Mouse (Mus musculus) megakaryocyte, embryonic 14.5 days (primary cell): ENCODE measurements around the gene Uspl1. TPM values are rescaled to one million over a fixed set of nuclear protein-coding genes. Genes with fewer than 3 reads are reported as not detected.

Experiments used
- H3K27me3 ChIP-seq: replicated peaks from 2 replicates; pipeline ENCODE3; 2012; ENCODE audit warnings: inconsistent platforms
- H3K36me3 ChIP-seq: replicated peaks from 2 replicates; pipeline ENCODE3; 2012; ENCODE audit warnings: low read length, inconsistent platforms, mixed read lengths
- H3K4me1 ChIP-seq: 2 replicates; pipeline ENCODE4 v1.6.1; 2012; ENCODE audit warnings: inconsistent platforms
- H3K4me3 ChIP-seq: replicated peaks from 2 replicates; pipeline ENCODE3; 2012; ENCODE audit warnings: moderate library complexity, mild to moderate bottlenecking, inconsistent platforms
- H3K9me3 ChIP-seq: 2 replicates; pipeline ENCODE4 v1.6.1; 2012; ENCODE audit warnings: inconsistent platforms
- FLI1 ChIP-seq: IDR thresholded peaks from 2 replicates; pipeline ENCODE4 v1.6.1; 2012; ENCODE audit warnings: low read length, inconsistent platforms, mixed read lengths
- GATA1 ChIP-seq: IDR thresholded peaks from 3 replicates; pipeline ENCODE4 v1.6.1; 2012; ENCODE audit warnings: mixed read lengths, low read length, inconsistent platforms, borderline replicate concordance
- polyA plus RNA-seq: library from polyadenylated mRNA; stranded (reverse); fragments of >175 nt; gene quantifications from 2 replicates; pipeline ENCODE4 v1.2.3, GENCODE M21; 2012; ENCODE audit warnings: low replicate concordance; ENCODE audit not compliant: insufficient read depth

Uspl1 gene
- polyA plus RNA-seq, 1 experiment: 0.91 TPM

DNA sequence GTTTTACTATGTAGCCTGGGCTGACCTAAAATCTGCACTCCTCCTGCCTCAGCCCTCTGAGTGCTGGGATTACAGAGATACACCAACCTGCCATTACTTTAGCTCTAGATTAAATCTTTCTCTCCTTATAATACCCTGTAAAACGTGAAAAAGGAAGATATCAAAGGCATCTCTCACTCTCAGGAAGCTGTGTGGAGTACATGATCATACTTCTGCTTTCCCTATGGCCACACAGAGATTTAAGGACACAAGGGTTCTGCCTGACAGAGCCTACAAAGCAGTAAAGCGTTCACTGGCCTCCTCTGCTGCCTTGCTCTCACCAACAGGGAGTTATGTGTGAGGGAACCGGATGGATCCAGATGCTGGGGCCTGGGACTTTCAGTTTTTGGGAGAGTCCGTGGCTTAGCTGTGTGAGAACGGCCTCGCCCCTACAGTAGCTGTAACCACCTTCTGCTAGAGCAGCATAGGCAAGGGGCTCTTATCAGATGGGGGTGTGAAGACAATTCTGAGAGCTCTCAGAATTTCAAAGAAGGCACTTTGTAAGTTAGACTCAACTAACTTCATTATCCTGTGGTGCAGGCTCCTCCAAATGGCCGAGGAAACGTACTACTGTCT is 36.7 kb upstream of the Uspl1 start:
- Histone ChIP-seq H3K9me3 (peaks cover 25% of the 10 kb centered on the region), H3K4me3 (no peak overlapping the region), H3K27me3 (peaks cover 4% of the 10 kb centered on the region), H3K36me3 (no peaks in the 10 kb centered on the region), H3K4me1 (peaks cover 8% of the 10 kb centered on the region)
- no peak for TF ChIP-seq FLI1
- no peak for TF ChIP-seq GATA1

DNA sequence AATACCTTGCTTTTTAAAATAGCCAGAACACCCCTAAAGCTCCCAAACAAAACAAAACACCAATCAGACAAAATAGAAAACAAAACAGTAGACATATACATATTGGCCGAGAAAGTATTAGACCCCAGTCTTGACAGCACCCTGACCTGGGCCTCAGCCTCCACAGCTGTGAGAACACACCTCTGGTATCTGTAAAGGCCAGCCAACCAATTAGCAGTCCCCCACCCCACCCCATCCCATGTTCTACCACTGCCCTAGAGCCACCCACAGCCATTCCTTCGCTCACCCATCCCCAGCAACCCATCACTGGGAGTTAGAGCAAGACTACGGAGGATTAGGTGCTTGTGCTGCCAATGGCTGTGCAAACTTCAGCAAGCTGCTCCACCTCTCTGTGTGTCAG is 33.3 kb upstream of the Uspl1 start:
- no peak overlapping the region for H3K4me3 ChIP-seq
- H3K27me3 ChIP-seq: peaks cover 3% of the 10 kb centered on the region
- peaks cover 2% of the 10 kb centered on the region for H3K36me3 ChIP-seq
- peaks cover 8% of the 10 kb centered on the region for H3K4me1 ChIP-seq
- H3K9me3 ChIP-seq: peaks cover 25% of the 10 kb centered on the region
- TF ChIP-seq GATA1 (no peak), FLI1 (no peak)

DNA sequence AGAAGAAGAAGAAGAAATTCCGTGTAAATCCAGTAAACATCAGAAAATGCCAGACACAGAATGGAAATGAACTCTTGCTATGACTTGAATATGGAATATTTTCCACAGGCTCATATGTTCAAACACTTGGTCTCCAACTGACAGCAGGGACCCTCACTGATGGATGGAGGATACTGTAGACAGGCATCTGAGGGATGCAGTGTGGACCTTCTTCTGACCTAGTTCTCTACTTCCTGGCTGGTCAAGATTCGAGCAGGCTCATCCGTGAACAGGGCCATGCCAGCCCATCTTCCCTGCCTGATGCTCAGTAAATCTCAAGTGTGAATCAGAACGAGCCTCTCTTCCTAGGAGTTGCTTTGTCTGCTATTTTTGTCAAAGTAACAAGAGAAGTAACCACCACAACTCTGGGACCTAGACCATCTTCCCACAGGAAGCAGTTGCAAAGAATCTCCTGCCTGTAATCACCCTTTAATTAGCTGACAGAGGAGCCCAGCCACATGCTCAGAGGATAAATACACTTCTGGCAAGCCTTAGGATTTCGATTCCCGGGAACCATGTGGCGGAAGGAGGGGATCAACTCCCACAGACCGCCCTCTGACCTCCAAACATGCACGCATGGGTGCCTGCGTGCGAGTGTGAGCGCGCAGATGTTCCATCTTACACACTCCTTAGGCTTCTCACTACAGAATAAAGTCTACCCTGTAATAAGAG is 31.9 kb upstream of the Uspl1 start:
- H3K4me1 ChIP-seq: peaks cover 8% of the 10 kb centered on the region; the same call in 1 of the 2 replicates
- H3K4me3 ChIP-seq: no peak overlapping the region
- H3K9me3 ChIP-seq: peaks cover 25% of the 10 kb centered on the region
- no peak for TF ChIP-seq GATA1
- no peak for TF ChIP-seq FLI1
- peaks cover 2% of the 10 kb centered on the region for H3K36me3 ChIP-seq
- H3K27me3 ChIP-seq: peaks cover 7% of the 10 kb centered on the region

DNA sequence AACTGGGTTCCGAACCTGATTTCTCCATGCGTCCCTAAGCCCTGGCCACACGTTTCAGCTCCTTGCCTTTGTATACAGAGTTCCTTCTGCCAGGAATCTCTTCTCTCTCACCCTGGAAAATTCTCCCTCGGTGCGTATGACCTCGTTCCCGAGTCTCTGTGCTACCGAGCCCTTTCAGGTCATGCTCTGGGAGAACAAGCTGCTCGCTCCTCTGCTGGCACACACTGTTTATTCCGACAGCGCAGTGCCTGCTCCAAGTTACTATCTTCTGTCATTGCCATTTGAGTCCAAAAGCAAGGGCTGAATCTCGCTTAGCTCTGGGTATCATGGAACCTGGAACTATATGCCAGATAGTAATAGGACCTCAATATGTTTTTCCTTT is 31.4 kb upstream of the Uspl1 start:
- Histone ChIP-seq H3K4me1 (0 out of 2 replicates have a peak, but pooled peaks cover 3% of the 10 kb centered on the region), H3K36me3 (peaks cover 2% of the 10 kb centered on the region), H3K27me3 (peaks cover 7% of the 10 kb centered on the region), H3K4me3 (no peak overlapping the region), H3K9me3 (peaks cover 25% of the 10 kb centered on the region)
- TF ChIP-seq GATA1 (no peak), FLI1 (no peak)

GRCm38 (mm10) chr5:149156886-149157563 is 27.1 kb upstream of the Uspl1 start:
- H3K27me3 ChIP-seq: peaks cover 6% of the 10 kb centered on the region
- peaks cover 2% of the 10 kb centered on the region for H3K36me3 ChIP-seq
- peaks cover 10% of the 10 kb centered on the region; the same call in 1 of the 2 replicates for H3K4me1 ChIP-seq
- no peak overlapping the region for H3K4me3 ChIP-seq
- TF ChIP-seq FLI1 (no peak), GATA1 (no peak)
- no peaks in the 10 kb centered on the region for H3K9me3 ChIP-seq

DNA sequence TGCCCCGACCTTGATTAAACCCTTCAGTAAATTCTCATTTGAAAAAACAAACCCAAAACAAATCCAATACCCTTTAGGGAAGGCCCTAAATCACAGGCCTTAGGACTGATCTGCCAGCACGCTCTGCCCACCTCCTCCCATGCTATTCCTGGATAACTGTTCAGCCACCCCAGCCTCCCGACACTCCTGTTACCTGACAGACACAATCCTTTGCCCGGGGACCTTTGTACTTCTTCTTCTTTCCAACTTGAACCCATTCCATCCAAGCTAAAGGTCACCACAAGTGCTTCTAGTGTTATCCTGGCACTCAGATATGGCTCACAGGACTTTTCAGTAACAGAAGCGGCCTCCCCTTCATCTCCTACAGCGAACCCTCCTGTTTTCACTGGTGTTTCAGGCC is 25.1 kb upstream of the Uspl1 start:
- peaks cover 2% of the 10 kb centered on the region for H3K36me3 ChIP-seq
- no peaks in the 10 kb centered on the region for H3K9me3 ChIP-seq
- no peak overlapping the region for H3K4me3 ChIP-seq
- peaks cover 17% of the 10 kb centered on the region for H3K4me1 ChIP-seq
- peaks cover 4% of the 10 kb centered on the region for H3K27me3 ChIP-seq
- no peak for TF ChIP-seq GATA1
- TF ChIP-seq FLI1: no peak

DNA sequence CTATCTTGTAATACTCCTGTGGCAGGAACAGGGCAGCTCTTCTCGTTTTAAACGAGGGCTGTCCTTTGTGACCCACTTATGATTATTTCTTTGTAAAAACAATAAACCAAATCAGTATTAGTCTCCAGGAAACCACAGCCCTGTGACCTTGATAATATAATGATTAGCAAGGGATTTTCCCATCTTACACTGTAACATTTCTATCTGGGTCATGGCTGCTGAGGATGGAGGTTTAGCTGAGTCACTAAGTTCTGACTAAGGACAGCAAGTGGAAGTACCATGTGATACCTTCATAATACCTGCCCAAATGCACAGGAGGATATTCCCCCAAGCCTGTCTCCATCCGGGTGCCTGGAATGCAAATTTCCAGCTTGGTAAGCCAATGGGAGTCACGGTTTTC is 23.7 kb upstream of the Uspl1 start:
- Histone ChIP-seq H3K9me3 (no peaks in the 10 kb centered on the region), H3K4me3 (no peak overlapping the region), H3K27me3 (peaks cover 4% of the 10 kb centered on the region), H3K36me3 (no peaks in the 10 kb centered on the region), H3K4me1 (peaks cover 17% of the 10 kb centered on the region)
- TF ChIP-seq FLI1: no peak
- no peak for TF ChIP-seq GATA1

GRCm38 (mm10) chr5:149162890-149163289 is 21.3 kb upstream of the Uspl1 start:
- H3K36me3 ChIP-seq: no peaks in the 10 kb centered on the region
- no peaks in the 10 kb centered on the region for H3K27me3 ChIP-seq
- H3K9me3 ChIP-seq: no peaks in the 10 kb centered on the region
- peaks cover 17% of the 10 kb centered on the region for H3K4me1 ChIP-seq
- TF ChIP-seq GATA1 (no peak), FLI1 (no peak)
- H3K4me3 ChIP-seq: no peak overlapping the region

- Histone ChIP-seq H3K9me3 (no peaks in the 10 kb centered on the region), H3K36me3 (no peaks in the 10 kb centered on the region), H3K4me3 (no peak overlapping the region), H3K27me3 (peaks cover 2% of the 10 kb centered on the region), H3K4me1 (peaks cover 17% of the 10 kb centered on the region)
- no peak for TF ChIP-seq GATA1
Observed at GRCm38 (mm10) chr5:149164881-149165280, 19.3 kb upstream of the Uspl1 start.

GRCm38 (mm10) chr5:149166011-149166410 is 18.1 kb upstream of the Uspl1 start:
- H3K4me3 ChIP-seq: no peak overlapping the region
- H3K9me3 ChIP-seq: no peaks in the 10 kb centered on the region; the same call in 1 of the 2 replicates
- H3K27me3 ChIP-seq: peaks cover 2% of the 10 kb centered on the region
- H3K4me1 ChIP-seq: peaks cover 12% of the 10 kb centered on the region
- H3K36me3 ChIP-seq: no peaks in the 10 kb centered on the region
- TF ChIP-seq GATA1 (no peak), FLI1 (no peak)
